Mouse (Mus musculus) embryonic facial prominence, embryonic 11.5 days (tissue): ENCODE measurements around the gene Gm7029. TPM values are rescaled to one million over a fixed set of nuclear protein-coding genes. Genes with fewer than 3 reads are reported as not detected.
"Not testable (repeated sequence)": the region's sequence is repeated elsewhere in the genome, so short reads cannot be mapped to it uniquely, and the experiment has no call there.

ENCODE experiments used
- ATAC-seq: fragments of 200-750 bp; cut with Nextera tagmentation; replicated peaks from 2 replicates; pipeline ENCODE4 v1.8.0; 2017; ENCODE audit warnings: low read depth; ENCODE audit not compliant: insufficient number of reproducible peaks, low FRiP score, low TSS enrichment
- DNase-seq: peaks from one replicate; pipeline ENCODE4 v3.0.0-alpha.2; 2015; ENCODE audit warnings: low spot score
- H3K27ac ChIP-seq: fragments of 300-500 bp; sonication (generic); replicated peaks from 2 replicates; pipeline ENCODE4 v1.5.1; 2014; ENCODE audit warnings: mild to moderate bottlenecking, low read depth, low read length, control low read depth
- H3K27me3 ChIP-seq: fragments of 300-500 bp; sonication (generic); 2 replicates; pipeline ENCODE4 v1.6.1; 2014; ENCODE audit warnings: mild to moderate bottlenecking, low read length, moderate library complexity, mixed read lengths; ENCODE audit not compliant: control insufficient read depth, insufficient read depth
- H3K36me3 ChIP-seq: fragments of 300-500 bp; sonication (generic); replicated peaks from 2 replicates; pipeline ENCODE4 v1.6.1; 2014; ENCODE audit warnings: low read depth, mild to moderate bottlenecking, low read length, moderate library complexity, mixed read lengths; ENCODE audit not compliant: control insufficient read depth, insufficient read depth
- H3K4me1 ChIP-seq: fragments of 300-500 bp; sonication (generic); 2 replicates; pipeline ENCODE4 v1.6.1; 2014; ENCODE audit warnings: low read length, mixed read lengths; ENCODE audit not compliant: control insufficient read depth, insufficient read depth
- H3K4me2 ChIP-seq: fragments of 300-500 bp; sonication (generic); 2 replicates; pipeline ENCODE4 v1.6.1; 2014; ENCODE audit warnings: low read depth, mild to moderate bottlenecking, control low read depth, low read length, moderate library complexity
- H3K4me3 ChIP-seq: fragments of 300-500 bp; sonication (generic); 2 replicates; pipeline ENCODE4 v1.5.1; 2014; ENCODE audit warnings: low read depth, low read length, control low read depth
- H3K9ac ChIP-seq: fragments of 300-500 bp; sonication (generic); replicated peaks from 2 replicates; pipeline ENCODE4 v1.6.1; 2014; ENCODE audit warnings: mild to moderate bottlenecking, control low read depth, low read length
- H3K9me3 ChIP-seq: fragments of 300-500 bp; sonication (generic); replicated peaks from 2 replicates; pipeline ENCODE4 v1.6.1; 2016; ENCODE audit warnings: mild to moderate bottlenecking, low read length, inconsistent platforms, mixed read lengths; ENCODE audit not compliant: control insufficient read depth
- WGBS: fragments of 180-500 bp; shearing (Covaris S2); extraction: QIAGEN DNeasy Blood & Tissue Kit; methylation state at CpG from one replicate; pipeline ENCODE4 v1.1.7; 2014; 5-methylcytosine and 5-hydroxymethylcytosine counted together
- polyA plus RNA-seq: library from polyadenylated mRNA; unstranded; fragments of >200 nt; fragmentation: Nextera tagmentation; extraction: Ambion mirVana; gene quantifications from 2 replicates; pipeline ENCODE4 v1.2.1, GENCODE M21; 2014

Gene Gm7029
- polyA plus RNA-seq, 1 experiment from 2014 or later = not detected

- peak; percentile 84 for ATAC-seq
- DNase-seq = peak; percentile 96
- Histone ChIP-seq H3K4me2 (peak within 1 kb of the TSS; percentile 86), H3K9ac (peak within 1 kb of the TSS; percentile 77), H3K27ac (peak within 1 kb of the TSS; percentile 56; the same call in 1 of the 2 replicates), H3K27me3 (no peaks in the 10 kb centered on the region), H3K9me3 (no peaks in the 10 kb centered on the region), H3K4me3 (peak within 1 kb of the TSS; percentile 88), H3K36me3 (peaks cover 2% of the 10 kb centered on the region), H3K4me1 (no peaks in the 10 kb centered on the region)
- 0% methylated on average over 45 of the region's 45 CpGs for WGBS
Observed at GRCm38 (mm10) chr17:33842966-33843795, 30.5 kb upstream of the Gm7029 start, which contains the start of gene Cd320. Cd320 (plus strand) TSS chr17:33843091.

DNA sequence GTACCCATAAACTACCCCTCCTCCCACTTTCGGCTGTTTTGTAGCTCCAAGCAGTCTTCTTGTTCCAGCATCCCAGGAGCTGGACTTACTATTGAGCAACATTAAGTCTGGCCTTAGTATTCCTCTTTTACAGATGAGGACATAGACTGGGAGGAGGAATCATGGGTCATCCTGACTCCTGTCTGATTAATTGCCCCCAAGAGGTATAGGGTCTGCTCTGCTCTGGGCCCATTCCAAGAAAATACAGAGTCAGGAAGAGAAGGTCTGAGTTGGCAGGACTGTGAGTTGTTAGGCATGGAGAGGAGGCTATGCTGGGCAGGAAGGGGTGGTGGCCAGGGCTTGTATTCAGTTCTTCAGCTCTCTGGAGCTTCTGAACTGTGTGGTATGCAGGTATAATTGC is 29.4 kb upstream of the Gm7029 start:
- WGBS = 64% methylated on average over 1 of the region's 1 CpGs
- H3K9ac ChIP-seq = no peak overlapping the region
- H3K4me3 ChIP-seq = no peak overlapping the region
- no peak overlapping the region for H3K27ac ChIP-seq
- ATAC-seq (no peak), DNase-seq (no peak)
- H3K4me1 ChIP-seq = no peaks in the 10 kb centered on the region
- H3K9me3 ChIP-seq = no peaks in the 10 kb centered on the region
- no peak overlapping the region; the same call in 1 of the 2 replicates for H3K4me2 ChIP-seq
- H3K36me3 ChIP-seq = no peaks in the 10 kb centered on the region
- no peaks in the 10 kb centered on the region for H3K27me3 ChIP-seq

DNA sequence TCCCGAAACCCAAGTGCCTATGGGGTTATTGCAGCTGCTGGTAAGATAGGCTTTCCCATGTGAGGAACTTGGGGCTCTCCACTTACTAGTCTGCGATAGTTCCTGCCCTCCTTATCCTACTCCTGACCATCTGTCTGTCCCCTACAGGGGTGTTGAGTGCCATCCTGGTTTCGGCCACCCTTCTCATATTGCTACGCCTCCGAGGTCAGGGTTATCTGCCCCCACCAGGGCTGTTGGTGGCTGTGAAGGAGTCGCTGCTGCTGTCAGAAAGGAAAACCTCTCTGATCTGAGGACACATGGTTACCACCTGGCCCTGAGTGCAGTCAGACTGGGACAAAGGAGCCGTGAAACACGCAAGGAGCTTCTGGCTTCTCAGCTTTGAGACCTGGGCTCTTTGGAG is 25.5 kb upstream of the Gm7029 start:
- 72% methylated on average over 8 of the region's 8 CpGs for WGBS
- H3K4me1 ChIP-seq = no peaks in the 10 kb centered on the region

DNA sequence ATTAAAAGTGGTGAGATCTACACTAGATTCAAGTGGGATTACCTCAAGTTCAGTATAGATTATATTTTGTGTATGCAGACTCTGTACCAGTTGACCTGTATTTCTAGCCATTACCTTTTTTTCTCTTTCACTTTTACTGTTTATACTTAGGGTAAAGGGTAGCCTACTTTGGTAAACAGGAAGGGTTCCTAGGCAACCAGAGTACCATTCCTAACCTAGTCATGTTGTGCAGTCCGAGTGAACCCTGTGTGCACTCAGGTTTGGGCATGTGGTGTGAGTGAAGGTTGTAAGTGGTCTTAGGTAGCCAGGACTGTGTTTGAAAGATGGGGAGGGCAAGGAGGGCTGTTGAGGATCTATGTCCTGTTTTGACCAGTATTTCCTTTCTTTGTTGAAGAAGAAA is 22.3 kb upstream of the Gm7029 start:
- ATAC-seq = no peak
- WGBS = 63% methylated on average over 1 of the region's 1 CpGs
- no peaks in the 10 kb centered on the region for H3K27me3 ChIP-seq

More for the DNA sequence above, 25.5 kb upstream of the Gm7029 start:
- DNase-seq (no peak), ATAC-seq (no peak)
- H3K9me3 ChIP-seq = no peaks in the 10 kb centered on the region
- H3K27me3 ChIP-seq = no peaks in the 10 kb centered on the region
- no peak overlapping the region for H3K4me3 ChIP-seq
- H3K27ac ChIP-seq = no peak overlapping the region
- H3K9ac ChIP-seq = no peak overlapping the region
- no peaks in the 10 kb centered on the region for H3K36me3 ChIP-seq
- H3K4me2 ChIP-seq = no peak overlapping the region

GRCm38 (mm10) chr17:33857816-33858215 is 15.8 kb upstream of the Gm7029 start:
- Histone ChIP-seq H3K4me3 (no peak overlapping the region), H3K36me3 (no peaks in the 10 kb centered on the region), H3K9me3 (no peaks in the 10 kb centered on the region), H3K4me1 (no peaks in the 10 kb centered on the region), H3K27ac (no peak overlapping the region), H3K9ac (no peak overlapping the region), H3K27me3 (no peaks in the 10 kb centered on the region), H3K4me2 (no peak overlapping the region)
- DNase-seq = no peak
- ATAC-seq = no peak
- WGBS = 65% methylated on average over 4 of the region's 4 CpGs

More for the DNA sequence above, 22.3 kb upstream of the Gm7029 start:
- no peaks in the 10 kb centered on the region for H3K4me1 ChIP-seq
- H3K9me3 ChIP-seq = no peaks in the 10 kb centered on the region
- H3K4me3 ChIP-seq = no peak overlapping the region
- H3K4me2 ChIP-seq = no peak overlapping the region
- no peaks in the 10 kb centered on the region for H3K36me3 ChIP-seq
- DNase-seq = no peak
- H3K27ac ChIP-seq = no peak overlapping the region
- no peak overlapping the region for H3K9ac ChIP-seq

DNA sequence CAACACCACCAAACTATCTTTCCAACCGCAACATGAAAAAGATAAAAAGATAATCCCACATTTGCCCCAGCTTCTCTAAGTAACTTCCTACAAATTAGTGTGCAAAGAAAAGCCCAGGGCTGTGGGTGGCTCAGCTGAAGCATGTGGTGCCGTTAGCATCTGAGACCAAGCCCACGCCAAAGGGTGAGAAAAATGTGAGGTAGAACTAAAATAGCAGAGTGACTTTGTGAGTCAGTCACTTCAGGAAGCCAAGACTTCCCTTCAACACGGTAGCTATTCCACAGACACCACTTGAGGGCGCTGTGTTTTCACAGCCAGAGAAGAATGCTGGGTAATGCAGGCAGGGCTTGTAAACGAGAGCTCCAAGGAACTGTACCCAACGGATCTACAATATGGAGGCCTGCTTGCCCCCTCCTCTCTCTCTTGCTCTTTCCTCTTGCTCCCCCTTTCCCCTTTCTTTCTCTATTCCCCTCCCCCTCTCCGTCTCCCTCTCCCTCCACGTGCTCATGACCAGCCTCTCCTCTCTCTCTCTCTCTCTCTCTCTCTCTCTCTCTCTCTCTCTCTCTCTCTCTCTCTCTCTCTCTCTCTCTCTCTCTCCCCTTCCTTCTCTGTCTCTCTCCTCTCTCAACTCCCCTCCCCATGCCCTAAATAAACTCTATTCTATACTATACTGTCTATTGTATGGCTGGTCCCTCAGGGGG is 8.2 kb upstream of the Gm7029 start:
- Histone ChIP-seq H3K4me2 (no peak overlapping the region), H3K9ac (no peak overlapping the region), H3K4me3 (no peak overlapping the region), H3K27me3 (no peaks in the 10 kb centered on the region), H3K27ac (no peak overlapping the region), H3K36me3 (no peaks in the 10 kb centered on the region), H3K9me3 (no peaks in the 10 kb centered on the region), H3K4me1 (no peaks in the 10 kb centered on the region)
- 45% methylated on average over 9 of the region's 9 CpGs for WGBS
- ATAC-seq (no peak), DNase-seq (peak; percentile 41)

- no peak for ATAC-seq
- no peaks in the 10 kb centered on the region for H3K36me3 ChIP-seq
- no peaks in the 10 kb centered on the region for H3K9me3 ChIP-seq
- no peak overlapping the region for H3K4me2 ChIP-seq
- 88% methylated on average over 11 of the region's 11 CpGs for WGBS
- H3K27me3 ChIP-seq = no peaks in the 10 kb centered on the region
- H3K4me1 ChIP-seq = no peaks in the 10 kb centered on the region
- no peak for DNase-seq
- H3K9ac ChIP-seq = no peak overlapping the region
- no peak overlapping the region for H3K27ac ChIP-seq
- H3K4me3 ChIP-seq = no peak overlapping the region
Observed at GRCm38 (mm10) chr17:33874411-33874810, 774 bp downstream of the Gm7029 start.

DNA sequence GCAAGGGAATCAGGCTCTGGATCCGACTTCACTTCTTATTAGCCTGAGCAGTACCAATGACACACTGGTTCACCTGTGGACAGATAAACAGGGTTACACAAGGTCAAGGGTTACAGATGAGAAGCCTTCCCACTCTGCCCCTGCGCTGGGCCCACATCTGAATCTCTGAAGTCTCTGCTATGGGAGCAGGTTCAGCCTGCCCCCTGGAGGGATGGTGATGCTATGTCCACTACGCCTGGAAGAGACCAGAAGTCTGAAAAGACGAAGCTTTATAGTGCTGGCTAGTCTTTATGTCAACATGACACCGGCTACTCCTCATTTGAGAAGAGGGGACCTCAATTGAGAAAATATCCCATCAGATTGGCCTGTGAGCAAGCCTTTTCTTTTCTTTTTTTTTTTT is 2.2 kb downstream of the Gm7029 start:
- not testable (repeated sequence) for H3K36me3 ChIP-seq, H3K4me2 ChIP-seq, ATAC-seq, H3K9me3 ChIP-seq, H3K4me3 ChIP-seq, H3K27me3 ChIP-seq, H3K4me1 ChIP-seq, H3K9ac ChIP-seq, H3K27ac ChIP-seq
- WGBS = 82% methylated on average over 5 of the region's 5 CpGs
- peak; percentile 7 for DNase-seq
